18 mouse cellular contexts compared by ENCODE assay signal in the genomic region with DNA sequence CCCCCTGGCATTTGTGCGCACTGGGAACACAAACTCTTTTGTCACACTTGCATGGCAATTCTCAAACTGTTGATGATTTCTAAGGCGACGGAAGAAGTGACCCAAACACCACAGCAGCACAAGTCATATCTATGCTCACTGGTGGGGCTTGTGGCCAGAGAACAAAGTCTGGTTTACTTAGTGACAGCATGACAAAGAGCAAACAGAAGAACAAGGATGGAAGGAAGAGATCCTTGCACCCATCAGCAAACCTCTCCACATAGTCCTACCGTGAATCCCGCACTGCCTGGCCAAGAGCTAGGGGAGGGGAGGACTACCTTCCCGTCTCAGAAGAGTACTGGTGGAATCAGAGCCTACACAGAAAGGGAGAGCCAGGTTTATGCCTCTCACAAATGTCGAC.
DNase-seq lines count a peak whose midpoint lies in the region; ATAC-seq and TF ChIP-seq lines count a peak whose summit lies in the region.
"Had no signal": no experiment of that assay in that cellular context is flagged by ENCODE, and none has a peak within 500 bp of the region (broad histone marks: within the 10 kb centered on the region; RNA-seq: fewer than 3 reads in every experiment).

No protein-coding gene starts in this region.

- H3K36me3 ChIP-seq in liver, embryonic 12.5 days: no peaks in the 10 kb centered on the region
- H3K36me3 ChIP-seq in liver, embryonic 11.5 days (ENCODE audit: control insufficient read depth, insufficient read depth, low read length): no peaks in the 10 kb centered on the region
- H3K36me3 ChIP-seq in liver, embryonic 14.5 days (replicated peaks; ENCODE audit: control insufficient read depth, insufficient read depth, low read depth): no peaks in the 10 kb centered on the region
- H3K36me3 ChIP-seq in stomach, embryonic 15.5 days: no peaks in the 10 kb centered on the region
- H3K36me3 ChIP-seq in midbrain, embryonic 13.5 days: 0 out of 2 replicates have a peak, but pooled peaks cover 5% of the 10 kb centered on the region
- H3K36me3 ChIP-seq in thymus, adult 2 months (ENCODE audit: control insufficient read depth, insufficient read depth, low read length): no peaks in the 10 kb centered on the region

- TF ChIP-seq EP300 in liver, embryonic 14.5 days (IDR thresholded peaks at IDR 0.05; ENCODE audit: low read depth): no peak

- no peak overlapping the region for H3K9ac ChIP-seq in liver, embryonic 12.5 days
- H3K9ac ChIP-seq in liver, embryonic 11.5 days (ENCODE audit: low read depth, low read length): no peak overlapping the region
- no peak overlapping the region for H3K9ac ChIP-seq in liver, embryonic 14.5 days (replicated peaks)
- no peak overlapping the region for H3K9ac ChIP-seq in stomach, embryonic 15.5 days
- no peak overlapping the region for H3K9ac ChIP-seq in midbrain, embryonic 13.5 days (replicated peaks)
- H3K9ac ChIP-seq: forebrain, embryonic 13.5 days; forebrain, postnatal 0 days; hindbrain, embryonic 12.5 days had no signal

- H3K27me3 ChIP-seq in liver, embryonic 12.5 days (replicated peaks): no peaks in the 10 kb centered on the region
- no peaks in the 10 kb centered on the region for H3K27me3 ChIP-seq in liver, embryonic 11.5 days (replicated peaks; ENCODE audit: control insufficient read depth, insufficient read depth, low read length)
- H3K27me3 ChIP-seq in liver, embryonic 14.5 days (ENCODE audit: control insufficient read depth, insufficient read depth, low read length): no peaks in the 10 kb centered on the region
- H3K27me3 ChIP-seq in stomach, embryonic 15.5 days (replicated peaks): no peaks in the 10 kb centered on the region
- no peaks in the 10 kb centered on the region for H3K27me3 ChIP-seq in midbrain, embryonic 13.5 days
- H3K27me3 ChIP-seq in thymus, adult 2 months (ENCODE audit: control insufficient read depth, insufficient read depth, low read length): no peaks in the 10 kb centered on the region
- H3K27me3 ChIP-seq: forebrain, embryonic 13.5 days; hindbrain, embryonic 12.5 days had no signal

- peak; percentile 44; the same call in 1 of the 2 replicates for ATAC-seq in liver, embryonic 12.5 days
- no peak; the same call in 1 of the 2 replicates for ATAC-seq in liver, embryonic 11.5 days (replicated peaks; ENCODE audit: low FRiP score)
- ATAC-seq in liver, embryonic 14.5 days (ENCODE audit: insufficient read depth): 0 out of 2 replicates have a peak, but pooled peaks have one; percentile 41
- ATAC-seq in stomach, embryonic 15.5 days (ENCODE audit: insufficient read depth, low FRiP score, low read depth): 0 out of 2 replicates have a peak, but pooled peaks have one; percentile 31
- no peak for ATAC-seq in midbrain, embryonic 13.5 days
- ATAC-seq: forebrain, embryonic 13.5 days; forebrain, postnatal 0 days had no signal

- TF ChIP-seq CTCF in liver, embryonic 14.5 days (IDR thresholded peaks at IDR 0.05; ENCODE audit: low read depth): no peak
- no peak for TF ChIP-seq CTCF in thymus, adult 2 months (IDR thresholded peaks at IDR 0.05; ENCODE audit: borderline replicate concordance, control insufficient read depth, extremely low read depth, insufficient read depth, low read length, poor library complexity)

- no peak for DNase-seq in liver, embryonic 11.5 days (ENCODE audit: low spot score)
- DNase-seq in liver, embryonic 14.5 days (ENCODE audit: low read depth in 3 of 3, low spot score in 3 of 3): no peak
- DNase-seq in kidney, adult 11 months: no peak
- DNase-seq in thymus, adult 2 months: no peak
- DNase-seq: adrenal gland, adult 8-10 months; adrenal gland, postnatal 36 days; cerebellum, adult 2 months; cerebellum, postnatal 10 days; forebrain, postnatal 0 days; gastrocnemius, postnatal 14 days; heart, postnatal 10 days; heart, postnatal 4 days had no signal

- WGBS in liver, embryonic 12.5 days (ENCODE audit: insufficient replicate concordance): 74% methylated on average over 7 of the region's 7 CpGs
- WGBS in liver, embryonic 11.5 days: 76% methylated on average over 7 of the region's 7 CpGs
- WGBS in liver, embryonic 14.5 days (ENCODE audit: insufficient replicate concordance): 70% methylated on average over 7 of the region's 7 CpGs
- 70% methylated on average over 7 of the region's 7 CpGs for WGBS in stomach, embryonic 15.5 days
- WGBS in midbrain, embryonic 13.5 days: 91% methylated on average over 7 of the region's 7 CpGs
- WGBS in thymus, adult 2 months: 97% methylated on average over 7 of the region's 7 CpGs

- H3K4me2 ChIP-seq in liver, embryonic 12.5 days: no peak overlapping the region; the same call in 1 of the 2 replicates
- H3K4me2 ChIP-seq in liver, embryonic 11.5 days: no peak overlapping the region
- no peak overlapping the region; the same call in 1 of the 2 replicates for H3K4me2 ChIP-seq in liver, embryonic 14.5 days (ENCODE audit: low read depth)
- no peak overlapping the region for H3K4me2 ChIP-seq in stomach, embryonic 15.5 days
- H3K4me2 ChIP-seq in midbrain, embryonic 13.5 days (replicated peaks): no peak overlapping the region
- H3K4me2 ChIP-seq: forebrain, embryonic 13.5 days; hindbrain, embryonic 12.5 days had no signal

- no peak for TF ChIP-seq POLR2A in thymus, adult 2 months (IDR thresholded peaks at IDR 0.05; ENCODE audit: control insufficient read depth, extremely low read depth, insufficient read depth, low read length, poor library complexity)

- no peak overlapping the region for H3K4me3 ChIP-seq in liver, embryonic 12.5 days
- H3K4me3 ChIP-seq in liver, embryonic 11.5 days (ENCODE audit: low read depth, low read length): no peak overlapping the region
- no peak overlapping the region for H3K4me3 ChIP-seq in liver, embryonic 14.5 days (ENCODE audit: insufficient read depth in 1 of 2, low read depth in 2 of 2, low read length in 2 of 2)
- H3K4me3 ChIP-seq in stomach, embryonic 15.5 days (replicated peaks): no peak overlapping the region
- no peak overlapping the region for H3K4me3 ChIP-seq in midbrain, embryonic 13.5 days (replicated peaks)
- no peak overlapping the region for H3K4me3 ChIP-seq in thymus, adult 2 months (ENCODE audit: control insufficient read depth, insufficient read depth, low read length)
- H3K4me3 ChIP-seq: embryonic facial prominence, embryonic 10.5 days; forebrain, embryonic 13.5 days; hindbrain, embryonic 12.5 days had no signal

- no peak overlapping the region for H3K27ac ChIP-seq in liver, embryonic 12.5 days
- H3K27ac ChIP-seq in liver, embryonic 11.5 days (ENCODE audit: low read depth, low read length): no peak overlapping the region
- no peak overlapping the region for H3K27ac ChIP-seq in liver, embryonic 14.5 days
- H3K27ac ChIP-seq in stomach, embryonic 15.5 days: no peak overlapping the region
- H3K27ac ChIP-seq in midbrain, embryonic 13.5 days: no peak overlapping the region
- no peak overlapping the region for H3K27ac ChIP-seq in thymus, adult 2 months (ENCODE audit: control insufficient read depth, insufficient read depth, low read length)
- H3K27ac ChIP-seq: embryonic facial prominence, embryonic 10.5 days; forebrain, embryonic 13.5 days; hindbrain, embryonic 12.5 days had no signal

- H3K9me3 ChIP-seq in liver, embryonic 12.5 days (replicated peaks): no peaks in the 10 kb centered on the region
- H3K9me3 ChIP-seq in liver, embryonic 11.5 days (ENCODE audit: control insufficient read depth, low read length): no peaks in the 10 kb centered on the region
- H3K9me3 ChIP-seq in liver, embryonic 14.5 days (ENCODE audit: control insufficient read depth, low read length): no peaks in the 10 kb centered on the region
- H3K9me3 ChIP-seq in stomach, embryonic 15.5 days: no peaks in the 10 kb centered on the region
- no peaks in the 10 kb centered on the region for H3K9me3 ChIP-seq in midbrain, embryonic 13.5 days
- H3K9me3 ChIP-seq: embryonic facial prominence, embryonic 10.5 days; forebrain, embryonic 13.5 days; hindbrain, embryonic 12.5 days had no signal

- peaks cover 8% of the 10 kb centered on the region; the same call in 1 of the 2 replicates for H3K4me1 ChIP-seq in liver, embryonic 12.5 days
- no peaks in the 10 kb centered on the region for H3K4me1 ChIP-seq in liver, embryonic 11.5 days (replicated peaks; ENCODE audit: control insufficient read depth, insufficient read depth, low read length)
- H3K4me1 ChIP-seq in liver, embryonic 14.5 days (replicated peaks; ENCODE audit: control insufficient read depth in 2 of 2, insufficient read depth in 2 of 2, low read length in 1 of 2): peaks cover 0 to 5% of the 10 kb centered on the region in 2 experiments; a peak in 2 of 4 replicates
- peaks cover 16% of the 10 kb centered on the region; the same call in 1 of the 2 replicates for H3K4me1 ChIP-seq in stomach, embryonic 15.5 days
- peaks cover 25% of the 10 kb centered on the region for H3K4me1 ChIP-seq in midbrain, embryonic 13.5 days (replicated peaks)
- no peaks in the 10 kb centered on the region for H3K4me1 ChIP-seq in thymus, adult 2 months (replicated peaks; ENCODE audit: control insufficient read depth, insufficient read depth, low read length)
- H3K4me1 ChIP-seq: embryonic facial prominence, embryonic 10.5 days had no signal

Comparison
In these comparisons a context has a peak if more than half of its experiments do, and no peak if none do; other contexts are left out.
1. ATAC-seq: peak in liver, embryonic 12.5 days (single experiment), liver, embryonic 14.5 days (single experiment) and stomach, embryonic 15.5 days (single experiment); none in liver, embryonic 11.5 days (single experiment) and midbrain, embryonic 13.5 days (single experiment).